Mouse (Mus musculus) heart, embryonic 13.5 days (tissue): ENCODE data around the gene Dcpp3. TPM values are rescaled to one million over a fixed set of nuclear protein-coding genes. Genes with fewer than 3 reads are reported as not detected.
A peak's percentile ranks its signal among the peaks of the same experiment; 100 is the strongest.
"Not testable (repeated sequence)": the region's sequence is repeated elsewhere in the genome, so short reads cannot be mapped to it uniquely, and the experiment has no call there.

Source experiments
- ATAC-seq: fragments of 200-750 bp; cut with Nextera tagmentation; 2 replicates; pipeline ENCODE4 v1.8.0; 2017; ENCODE audit warnings: moderate TSS enrichment; ENCODE audit not compliant: insufficient number of reproducible peaks, low FRiP score, low TSS enrichment; ENCODE audit errors: extremely low read depth
- H3K27ac ChIP-seq: fragments of 300-500 bp; sonication (generic); replicated peaks from 2 replicates; pipeline ENCODE4 v1.5.1; 2015; ENCODE audit warnings: moderate library complexity, mild to moderate bottlenecking, inconsistent platforms
- H3K27me3 ChIP-seq: fragments of 300-500 bp; sonication (generic); replicated peaks from 2 replicates; pipeline ENCODE4 v1.6.1; 2015; ENCODE audit warnings: mild to moderate bottlenecking, inconsistent platforms
- H3K36me3 ChIP-seq: fragments of 300-500 bp; sonication (generic); 2 replicates; pipeline ENCODE4 v1.6.1; 2015; ENCODE audit warnings: mild to moderate bottlenecking, inconsistent platforms
- H3K4me1 ChIP-seq: fragments of 300-500 bp; sonication (generic); 2 replicates; pipeline ENCODE4 v1.6.1; 2015; ENCODE audit warnings: inconsistent platforms
- H3K4me2 ChIP-seq: fragments of 300-500 bp; sonication (generic); 2 replicates; pipeline ENCODE4 v1.6.1; 2015; ENCODE audit warnings: inconsistent platforms, mild to moderate bottlenecking, moderate library complexity
- H3K4me3 ChIP-seq: fragments of 300-500 bp; sonication (generic); 2 replicates; pipeline ENCODE4 v1.5.1; 2015; ENCODE audit warnings: moderate library complexity, mild to moderate bottlenecking, inconsistent platforms
- H3K9ac ChIP-seq: fragments of 300-500 bp; sonication (generic); 2 replicates; pipeline ENCODE4 v1.6.1; 2015; ENCODE audit warnings: inconsistent platforms, mild to moderate bottlenecking, moderate library complexity
- H3K9me3 ChIP-seq: fragments of 300-500 bp; sonication (generic); 2 replicates; pipeline ENCODE4 v1.6.1; 2016; ENCODE audit warnings: inconsistent platforms
- WGBS: fragments of 180-500 bp; shearing (Covaris S2); methylation state at CpG from one replicate; pipeline ENCODE4 v1.1.7; 2015; ENCODE audit warnings: mixed read lengths; 5-methylcytosine and 5-hydroxymethylcytosine counted together
- polyA plus RNA-seq: library from polyadenylated mRNA; unstranded; fragments of >200 nt; fragmentation: Nextera tagmentation; extraction: Ambion mirVana; gene quantifications from 2 replicates; pipeline ENCODE4 v1.2.1, GENCODE M21; 2015

The Dcpp3 gene
- polyA plus RNA-seq, 1 experiment from 2014 or later: not detected

- not testable (repeated sequence) for H3K9me3 ChIP-seq, ATAC-seq
- WGBS: 69% methylated on average over 4 of the region's 4 CpGs
Measured at GRCm38 (mm10) chr17:23947486-23947885, 30.2 kb downstream of the Dcpp3 start.

GRCm38 (mm10) chr17:23949068-23949467 lies 31.8 kb downstream of the Dcpp3 start:
- no peaks in the 10 kb centered on the region for H3K4me1 ChIP-seq
- 57% methylated on average over 2 of the region's 2 CpGs for WGBS
- no peak overlapping the region for H3K9ac ChIP-seq
- no peaks in the 10 kb centered on the region for H3K9me3 ChIP-seq
- ATAC-seq: no peak
- no peak overlapping the region for H3K27ac ChIP-seq
- 0 out of 2 replicates have a peak, but pooled peaks cover under 1% of the 10 kb centered on the region for H3K27me3 ChIP-seq
- no peak overlapping the region for H3K4me3 ChIP-seq
- no peaks in the 10 kb centered on the region for H3K36me3 ChIP-seq
- H3K4me2 ChIP-seq: no peak overlapping the region

More at GRCm38 (mm10) chr17:23947486-23947885, 30.2 kb downstream of the Dcpp3 start:
- not testable (repeated sequence) for H3K4me3 ChIP-seq, H3K27me3 ChIP-seq, H3K4me2 ChIP-seq, H3K27ac ChIP-seq, H3K4me1 ChIP-seq, H3K36me3 ChIP-seq, H3K9ac ChIP-seq

GRCm38 (mm10) chr17:23950828-23951227 lies 33.6 kb downstream of the Dcpp3 start:
- H3K9me3 ChIP-seq, H3K36me3 ChIP-seq, ATAC-seq, H3K27ac ChIP-seq, H3K4me1 ChIP-seq, H3K27me3 ChIP-seq, H3K9ac ChIP-seq, H3K4me3 ChIP-seq, H3K4me2 ChIP-seq: not testable (repeated sequence)
- WGBS: 68% methylated on average over 4 of the region's 4 CpGs

GRCm38 (mm10) chr17:23955174-23955573 lies 37.9 kb downstream of the Dcpp3 start, which contains the start of gene Sbpl:
TSS of gene Sbpl (minus strand) at chr17:23955274.
- WGBS: 65% methylated on average over 5 of the region's 5 CpGs

GRCm38 (mm10) chr17:23960084-23960738 lies 43.0 kb downstream of the Dcpp3 start:
- no peaks in the 10 kb centered on the region for H3K4me1 ChIP-seq
- no peak overlapping the region for H3K4me2 ChIP-seq
- no peak overlapping the region for H3K4me3 ChIP-seq
- WGBS: 36% methylated on average over 3 of the region's 3 CpGs
- no peak overlapping the region for H3K9ac ChIP-seq
- no peaks in the 10 kb centered on the region for H3K9me3 ChIP-seq
- 0 out of 2 replicates have a peak, but pooled peaks cover 3% of the 10 kb centered on the region for H3K27me3 ChIP-seq
- H3K27ac ChIP-seq: no peak overlapping the region
- ATAC-seq: no peak
- no peaks in the 10 kb centered on the region for H3K36me3 ChIP-seq

More at GRCm38 (mm10) chr17:23955174-23955573, 37.9 kb downstream of the Dcpp3 start, which contains the start of gene Sbpl:
- no peak within 1 kb of the TSS for H3K27ac ChIP-seq
- no peak within 1 kb of the TSS for H3K4me3 ChIP-seq
- H3K4me2 ChIP-seq: no peak within 1 kb of the TSS
- H3K9ac ChIP-seq: no peak within 1 kb of the TSS
- no peaks in the 10 kb centered on the region for H3K9me3 ChIP-seq
- ATAC-seq: no peak
- H3K36me3 ChIP-seq: no peaks in the 10 kb centered on the region
- H3K4me1 ChIP-seq: no peaks in the 10 kb centered on the region
- H3K27me3 ChIP-seq: 0 out of 2 replicates have a peak, but pooled peaks cover 5% of the 10 kb centered on the region

- no peak for ATAC-seq
- Histone ChIP-seq H3K4me2 (no peak overlapping the region), H3K4me3 (no peak overlapping the region), H3K36me3 (no peaks in the 10 kb centered on the region), H3K27me3 (no peaks in the 10 kb centered on the region), H3K27ac (no peak overlapping the region), H3K9ac (no peak overlapping the region), H3K4me1 (no peaks in the 10 kb centered on the region), H3K9me3 (no peaks in the 10 kb centered on the region)
- 63% methylated on average over 4 of the region's 4 CpGs for WGBS
Measured at GRCm38 (mm10) chr17:23961573-23962122, 44.4 kb downstream of the Dcpp3 start.

- H3K9ac ChIP-seq: peak overlapping the region; percentile 16; the same call in 1 of the 2 replicates
- no peak overlapping the region for H3K27ac ChIP-seq
- no peaks in the 10 kb centered on the region; the same call in 1 of the 2 replicates for H3K27me3 ChIP-seq
- no peaks in the 10 kb centered on the region for H3K36me3 ChIP-seq
- WGBS: 43% methylated on average over 6 of the region's 6 CpGs
- H3K4me1 ChIP-seq: no peaks in the 10 kb centered on the region
- H3K9me3 ChIP-seq: no peaks in the 10 kb centered on the region
- H3K4me3 ChIP-seq: no peak overlapping the region
- no peak for ATAC-seq
- H3K4me2 ChIP-seq: no peak overlapping the region
Measured at GRCm38 (mm10) chr17:23965805-23966425, 48.7 kb downstream of the Dcpp3 start.

- H3K27me3 ChIP-seq: no peaks in the 10 kb centered on the region; the same call in 1 of the 2 replicates
- no peaks in the 10 kb centered on the region for H3K9me3 ChIP-seq
- 70% methylated on average over 10 of the region's 10 CpGs for WGBS
- no peak overlapping the region for H3K9ac ChIP-seq
- no peak overlapping the region for H3K4me2 ChIP-seq
- no peaks in the 10 kb centered on the region for H3K4me1 ChIP-seq
- no peak overlapping the region for H3K4me3 ChIP-seq
- no peaks in the 10 kb centered on the region for H3K36me3 ChIP-seq
- no peak for ATAC-seq
- no peak overlapping the region for H3K27ac ChIP-seq
Measured at GRCm38 (mm10) chr17:23966658-23967401, 49.6 kb downstream of the Dcpp3 start.

GRCm38 (mm10) chr17:23968780-23969179 lies 51.5 kb downstream of the Dcpp3 start:
- Histone ChIP-seq H3K4me2 (no peak overlapping the region), H3K4me3 (no peak overlapping the region), H3K27ac (no peak overlapping the region), H3K36me3 (no peaks in the 10 kb centered on the region), H3K27me3 (no peaks in the 10 kb centered on the region; the same call in 1 of the 2 replicates), H3K9ac (no peak overlapping the region), H3K9me3 (no peaks in the 10 kb centered on the region), H3K4me1 (no peaks in the 10 kb centered on the region)
- WGBS: 49% methylated on average over 2 of the region's 2 CpGs
- no peak for ATAC-seq
